Mouse (Mus musculus): Measurements from ENCODE around the gene Slc4a4. TPM values are rescaled to one million over a fixed set of nuclear protein-coding genes. Genes with fewer than 3 reads are reported as not detected.

Slc4a4 gene
- total RNA-seq, 2 experiments from 2014 or later = 22.4 to 32.2 TPM

GRCm38 (mm10) chr5:88912629-88913028 lies 26.0 kb downstream of the Slc4a4 start:
- DNase-seq = no peak
- intact Hi-C loops (cut with DNase I) = no loop called here

- intact Hi-C loops (cut with DNase I) = no loop called here
- no peak for DNase-seq
Measured at GRCm38 (mm10) chr5:88915082-88915481, 28.5 kb downstream of the Slc4a4 start.

DNA sequence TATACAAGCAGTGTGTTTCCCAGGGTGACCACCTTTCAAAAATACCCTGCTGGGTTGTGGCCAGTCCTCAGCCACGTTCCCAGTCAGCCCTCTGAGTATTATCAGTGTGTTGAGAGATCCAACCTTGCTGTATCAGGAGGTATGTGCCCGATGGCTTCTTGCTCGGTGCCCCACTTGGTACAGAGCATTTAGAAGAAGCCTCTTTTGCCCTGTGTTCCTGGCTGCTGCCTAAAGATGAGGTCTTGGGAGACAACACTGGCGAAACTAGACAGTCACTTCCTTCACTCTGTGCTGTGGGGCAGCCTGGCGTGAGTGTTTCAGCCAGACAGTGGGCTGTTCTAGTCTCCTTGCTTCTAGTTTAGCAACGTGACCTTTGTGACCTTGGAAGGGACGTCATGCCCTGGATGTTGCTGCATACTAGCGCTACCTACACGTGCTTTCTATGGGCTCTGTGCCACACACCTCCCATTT lies 29.9 kb downstream of the Slc4a4 start:
- peak in 1 of 2 experiments; percentile 55 for DNase-seq
- intact Hi-C loops (cut with DNase I) = no loop called here

- DNase-seq = no peak
- intact Hi-C loops (cut with DNase I) = no loop called here
Measured at GRCm38 (mm10) chr5:88917221-88917620, 30.6 kb downstream of the Slc4a4 start.

- DNase-seq = no peak
- intact Hi-C loops (cut with DNase I) = no loop called here
Measured at GRCm38 (mm10) chr5:88917630-88918029, 31.0 kb downstream of the Slc4a4 start.

DNA sequence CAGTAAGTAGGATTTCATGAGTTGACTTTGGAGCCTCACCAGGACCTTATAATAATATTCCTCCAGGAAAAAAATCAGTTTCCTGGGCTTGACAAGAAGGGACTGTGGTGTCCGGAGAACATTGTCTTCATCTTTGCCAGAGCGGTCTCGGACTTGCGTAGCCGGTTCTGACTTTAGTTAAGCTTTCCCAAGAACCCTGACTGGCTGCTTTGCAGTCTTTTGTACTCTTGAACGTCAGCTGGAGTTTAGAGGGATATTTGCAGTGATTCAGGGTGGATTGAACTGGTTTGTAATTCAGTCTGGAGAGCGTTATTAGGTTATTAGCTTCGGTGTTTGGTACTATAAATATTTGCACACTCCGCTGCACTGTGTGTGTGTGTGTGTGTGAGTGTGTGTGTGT lies 31.9 kb downstream of the Slc4a4 start:
- intact Hi-C loops (cut with DNase I) = no loop called here
- DNase-seq = no peak

DNA sequence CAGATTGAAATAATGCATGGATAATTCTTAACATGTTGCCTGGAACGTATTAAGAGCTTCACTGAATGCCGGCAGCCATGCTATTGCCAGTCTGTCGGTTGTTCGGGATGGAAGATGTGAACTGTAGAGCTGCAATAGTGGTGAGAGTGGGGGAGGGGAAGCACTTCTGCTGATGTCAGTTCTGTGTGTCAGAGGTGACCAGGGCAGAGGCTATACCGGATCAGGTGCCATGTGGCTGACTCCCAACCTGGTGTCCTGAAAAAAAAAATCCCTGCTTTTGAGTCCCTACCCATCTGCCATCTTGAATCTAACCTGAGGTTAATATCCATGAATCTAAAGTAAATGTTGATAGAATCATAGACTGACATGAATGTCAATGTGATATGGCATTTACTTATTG lies 39.0 kb downstream of the Slc4a4 start:
- intact Hi-C loops (cut with DNase I) = loop anchor here (5.0 to 10.0 kb wide), 4 partner anchors 38 to 297 kb away; partner anchors contain the start of gene Slc4a4
- no peak for DNase-seq

GRCm38 (mm10) chr5:88928201-88928916 lies 41.7 kb downstream of the Slc4a4 start:
- intact Hi-C loops (cut with DNase I) = loop anchor here (2.0 to 10.0 kb wide), 5 partner anchors 41 to 456 kb away; partner anchors contain the start of gene Slc4a4
- peak; percentile 35 to 49 for DNase-seq

- peak; percentile 76 to 78 for DNase-seq
- intact Hi-C loops (cut with DNase I) = loop anchor here (2.0 to 10.0 kb wide), 5 partner anchors 42 to 455 kb away; partner anchors contain the start of gene Slc4a4
Measured at GRCm38 (mm10) chr5:88929392-88930094, 42.9 kb downstream of the Slc4a4 start.

DNA sequence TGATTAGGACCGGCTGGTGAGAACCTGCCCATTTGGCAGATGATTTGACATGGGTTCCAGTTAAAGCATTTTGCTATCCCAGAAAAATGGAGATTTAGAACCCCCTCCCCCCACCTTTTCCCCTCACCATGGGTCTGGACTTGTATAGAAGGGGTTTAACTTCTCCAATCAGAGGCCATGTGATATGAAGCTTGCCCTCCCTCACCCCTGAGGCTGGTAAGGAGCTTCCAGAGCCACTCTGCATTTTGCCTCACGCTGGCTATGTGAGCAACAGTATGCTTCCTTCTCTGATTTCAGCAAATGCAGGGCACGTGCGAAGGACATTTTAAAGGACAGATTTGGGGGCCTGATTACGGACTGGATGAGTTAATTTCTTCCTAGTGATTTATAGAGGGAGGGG lies 43.5 kb downstream of the Slc4a4 start:
- DNase-seq = no peak
- intact Hi-C loops (cut with DNase I) = no loop called here

DNA sequence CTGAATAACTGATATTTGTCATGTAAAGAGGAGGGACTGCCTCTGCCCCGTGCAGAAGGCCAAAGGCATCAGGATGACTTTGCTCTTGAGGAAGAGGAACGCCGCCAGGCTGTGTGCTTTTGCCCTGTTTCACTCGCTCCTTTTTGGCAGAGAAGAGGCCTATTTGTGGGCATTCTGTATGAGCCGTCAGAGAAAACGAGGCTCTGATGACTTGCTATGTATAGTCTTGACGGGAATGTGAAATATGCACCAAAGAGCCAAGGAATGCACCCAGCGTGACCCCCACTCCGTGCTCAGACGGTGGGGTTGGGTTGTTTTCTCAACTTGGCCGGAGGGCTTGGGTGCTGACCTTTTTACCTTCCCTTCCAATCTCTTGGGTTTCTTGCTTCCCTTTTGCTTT lies 44.0 kb downstream of the Slc4a4 start:
- DNase-seq = no peak
- intact Hi-C loops (cut with DNase I) = no loop called here

GRCm38 (mm10) chr5:88931176-88931575 lies 44.6 kb downstream of the Slc4a4 start:
- DNase-seq = no peak
- intact Hi-C loops (cut with DNase I) = no loop called here

DNA sequence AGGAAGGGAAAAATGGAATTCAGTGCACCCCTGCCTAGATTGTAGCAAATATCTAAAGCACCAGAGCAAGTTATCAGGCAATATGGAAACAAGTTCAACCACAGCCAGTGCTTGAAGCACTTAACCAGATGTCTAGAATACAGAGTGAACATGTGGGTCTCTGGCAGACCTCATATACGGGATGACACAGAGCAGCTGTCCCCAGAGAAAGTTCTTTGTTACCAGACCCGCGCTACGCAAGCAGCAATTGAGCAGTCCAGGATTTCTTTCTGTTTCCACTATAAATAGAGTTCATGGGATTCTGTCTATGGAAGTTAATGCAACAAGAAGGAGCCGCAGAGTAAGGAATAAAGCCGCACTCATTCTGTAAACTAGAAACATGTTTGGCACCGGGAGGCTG lies 46.8 kb downstream of the Slc4a4 start:
- DNase-seq = no peak
- intact Hi-C loops (cut with DNase I) = no loop called here

GRCm38 (mm10) chr5:88933946-88934345 lies 47.3 kb downstream of the Slc4a4 start:
- intact Hi-C loops (cut with DNase I) = no loop called here
- DNase-seq = peak in 1 of 2 experiments; percentile 44

DNA sequence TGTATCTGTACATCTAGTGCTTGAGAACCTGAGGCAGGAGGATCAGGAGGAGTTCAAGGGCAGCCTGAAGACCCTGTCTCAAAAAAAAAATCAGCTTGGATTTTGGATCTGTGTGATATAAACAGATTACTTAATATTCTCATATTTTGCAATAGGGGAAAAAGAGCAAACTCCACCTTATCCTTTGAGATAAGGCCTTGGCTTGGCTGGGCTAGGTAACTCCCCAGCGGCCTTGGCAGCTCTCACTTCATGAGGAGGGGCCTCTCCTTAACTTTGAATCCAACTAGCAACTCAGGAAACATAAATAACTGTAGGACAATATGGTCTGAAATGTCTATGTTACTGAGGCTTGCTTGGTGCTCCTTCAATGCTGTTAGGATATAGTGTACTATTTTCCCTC lies 51.6 kb downstream of the Slc4a4 start:
- DNase-seq = no peak
- intact Hi-C loops (cut with DNase I) = no loop called here

- no peak for DNase-seq
- intact Hi-C loops (cut with DNase I) = no loop called here
Measured at GRCm38 (mm10) chr5:88939151-88939550, 52.5 kb downstream of the Slc4a4 start.

- intact Hi-C loops (cut with DNase I) = no loop called here
- DNase-seq = no peak
Measured at GRCm38 (mm10) chr5:88939782-88940181, 53.2 kb downstream of the Slc4a4 start.

GRCm38 (mm10) chr5:88941905-88942304 lies 55.3 kb downstream of the Slc4a4 start:
- no peak for DNase-seq
- intact Hi-C loops (cut with DNase I) = no loop called here

- peak in 1 of 2 experiments; percentile 35 for DNase-seq
- intact Hi-C loops (cut with DNase I) = no loop called here
Measured at GRCm38 (mm10) chr5:88945661-88946339, 59.2 kb downstream of the Slc4a4 start.

GRCm38 (mm10) chr5:88950337-88950736 lies 63.7 kb downstream of the Slc4a4 start:
- intact Hi-C loops (cut with DNase I) = no loop called here

More at GRCm38 (mm10) chr5:88950337-88950736, 63.7 kb downstream of the Slc4a4 start:
- no peak for DNase-seq
